Mouse (Mus musculus) Patski (cell line): ENCODE data around the gene Tnfsf11. TPM values are rescaled to one million over a fixed set of nuclear protein-coding genes. Genes with fewer than 3 reads are reported as not detected.
A peak's percentile ranks its signal among the peaks of the same experiment; 100 is the strongest.

ENCODE experiments used
- ATAC-seq: fragments of 100-300 bp; one replicate; pipeline ENCODE4 v1.8.0; 2021
- CTCF ChIA-PET: fragments of 350-600 bp; sonication (Branson Sonifier 250); formaldehyde crosslinking; loops from one replicate; lab custom pipeline; 2022; ENCODE audit warnings: inconsistent platforms; lab: Charles Lee
- POLR2A ChIA-PET: fragments of 350-600 bp; sonication (Branson Sonifier 250); formaldehyde crosslinking; loops from one replicate; lab custom pipeline; 2022; ENCODE audit warnings: antibody characterized with exemption, inconsistent platforms; lab: Charles Lee
- DNase-seq: peaks from one replicate; pipeline ENCODE4 v3.0.0-alpha.2; 2011; ENCODE audit warnings: low read depth, low spot score
- H3K27me3 ChIP-seq: fragments of 371-371 bp; one replicate; pipeline ENCODE4 v1.5.1; 2021
- CTCF ChIP-seq: fragments of 100-300 bp; IDR thresholded peaks from one replicate; pipeline ENCODE4 v1.5.1; 2021
- in situ Hi-C: fragments of 300-500 bp; cut with MboI; formaldehyde crosslinking; loops from 3 replicates; pipeline ENCODE4 v1.11.1; 2018; ENCODE audit warnings: low pct_unique_long_range_greater_than_20kb, mixed read lengths
- polyA plus RNA-seq: library from polyadenylated mRNA; unstranded; gene quantifications from one replicate; pipeline ENCODE4 v1.2.3, GENCODE M21; 2021

The Tnfsf11 gene
- polyA plus RNA-seq, result not detected

GRCm38 (mm10) chr14:78307286-78308237, at the start of gene Tnfsf11:
TSS of gene Tnfsf11 (minus strand) at chr14:78308043.
- peaks cover 3% of the 10 kb centered on the region for H3K27me3 ChIP-seq
- in situ Hi-C loops, result no loop called here
- CTCF ChIA-PET, result no interaction called here
- POLR2A ChIA-PET, result interaction anchor here (0.6 kb wide), 1 partner anchor 773 kb away, joined by 4 read pairs; no protein-coding TSS in a partner anchor
- no peak for DNase-seq
- no peak for ATAC-seq
- TF ChIP-seq CTCF, result no peak

GRCm38 (mm10) chr14:78356764-78357163, 48.9 kb upstream of the Tnfsf11 start:
- no peak for ATAC-seq
- POLR2A ChIA-PET, result interaction anchor here (0.6 kb wide), 1 partner anchor 28 kb away, joined by 4 read pairs; no protein-coding TSS in a partner anchor
- H3K27me3 ChIP-seq, result no peaks in the 10 kb centered on the region
- TF ChIP-seq CTCF, result no peak
- no peak for DNase-seq
- CTCF ChIA-PET, result no interaction called here
- in situ Hi-C loops, result no loop called here

- ChIA-PET CTCF (interaction anchor here (1.7 kb wide), 1 partner anchor 22 kb away, joined by 4 read pairs; no protein-coding TSS in a partner anchor), POLR2A (no interaction called here)
- H3K27me3 ChIP-seq, result no peaks in the 10 kb centered on the region
- DNase-seq, result no peak
- ATAC-seq, result no peak
- no peak for TF ChIP-seq CTCF
- in situ Hi-C loops, result no loop called here
Measured at GRCm38 (mm10) chr14:78355381-78355780, 47.5 kb upstream of the Tnfsf11 start.

- POLR2A ChIA-PET, result no interaction called here
Measured at GRCm38 (mm10) chr14:78352865-78353264, 45.0 kb upstream of the Tnfsf11 start.

GRCm38 (mm10) chr14:78351544-78351943, 43.7 kb upstream of the Tnfsf11 start:
- no peaks in the 10 kb centered on the region for H3K27me3 ChIP-seq
- ChIA-PET POLR2A (no interaction called here), CTCF (no interaction called here)
- DNase-seq (no peak), ATAC-seq (no peak)
- no peak for TF ChIP-seq CTCF
- in situ Hi-C loops, result no loop called here

More at GRCm38 (mm10) chr14:78352865-78353264, 45.0 kb upstream of the Tnfsf11 start:
- no peak for ATAC-seq
- CTCF ChIA-PET, result no interaction called here
- no peak for TF ChIP-seq CTCF
- H3K27me3 ChIP-seq, result no peaks in the 10 kb centered on the region
- DNase-seq, result no peak
- in situ Hi-C loops, result no loop called here

GRCm38 (mm10) chr14:78347715-78348114, 39.9 kb upstream of the Tnfsf11 start:
- ATAC-seq (peak; percentile 98), DNase-seq (no peak)
- in situ Hi-C loops, result no loop called here
- POLR2A ChIA-PET, result no interaction called here
- no peaks in the 10 kb centered on the region for H3K27me3 ChIP-seq
- TF ChIP-seq CTCF, result peak; percentile 4
- CTCF ChIA-PET, result no interaction called here

GRCm38 (mm10) chr14:78343007-78343406, 35.2 kb upstream of the Tnfsf11 start:
- POLR2A ChIA-PET, result no interaction called here
- in situ Hi-C loops, result no loop called here
- CTCF ChIA-PET, result interaction anchor here (2.3 kb wide), 1 partner anchor 10 kb away, joined by 6 read pairs; no protein-coding TSS in a partner anchor
- ATAC-seq, result peak; percentile 58
- peak; percentile 49 for DNase-seq
- no peaks in the 10 kb centered on the region for H3K27me3 ChIP-seq
- no peak for TF ChIP-seq CTCF

GRCm38 (mm10) chr14:78342146-78342545, 34.3 kb upstream of the Tnfsf11 start:
- POLR2A ChIA-PET, result interaction anchor here (0.6 kb wide), 1 partner anchor 31 kb away, joined by 3 read pairs; no protein-coding TSS in a partner anchor
- in situ Hi-C loops, result no loop called here
- TF ChIP-seq CTCF, result no peak
- ATAC-seq (no peak), DNase-seq (no peak)
- CTCF ChIA-PET, result interaction anchor here (2.3 kb wide), 1 partner anchor 9 kb away, joined by 6 read pairs; no protein-coding TSS in a partner anchor
- no peaks in the 10 kb centered on the region for H3K27me3 ChIP-seq

GRCm38 (mm10) chr14:78333341-78333740, 25.5 kb upstream of the Tnfsf11 start:
- in situ Hi-C loops, result no loop called here
- no peak for ATAC-seq
- ChIA-PET POLR2A (no interaction called here), CTCF (interaction anchor here (1.0 to 1.8 kb wide), 3 partner anchors 9 to 25 kb away, joined by 3 to 6 read pairs (median 4); no protein-coding TSS in a partner anchor)
- H3K27me3 ChIP-seq, result no peaks in the 10 kb centered on the region
- TF ChIP-seq CTCF, result no peak
- DNase-seq, result no peak

- POLR2A ChIA-PET, result no interaction called here
- DNase-seq, result no peak
- H3K27me3 ChIP-seq, result no peaks in the 10 kb centered on the region
- no peak for ATAC-seq
- CTCF ChIA-PET, result interaction anchor here (0.7 kb wide), 1 partner anchor 15 kb away, joined by 3 read pairs; no protein-coding TSS in a partner anchor
- in situ Hi-C loops, result no loop called here
- no peak for TF ChIP-seq CTCF
Measured at GRCm38 (mm10) chr14:78331368-78331767, 23.5 kb upstream of the Tnfsf11 start.
